Mouse (Mus musculus) thymus, adult 2 months (tissue): ENCODE data around the gene Abl2. TPM values are rescaled to one million over a fixed set of nuclear protein-coding genes. Genes with fewer than 3 reads are reported as not detected.

Experiments used
- DNase-seq: peaks from one replicate; pipeline ENCODE4 v3.0.0; 2021
- H3K27ac ChIP-seq: fragments of 200-500 bp; 2 replicates; pipeline ENCODE4 v1.5.1; 2012; ENCODE audit warnings: low read length, control low read depth; ENCODE audit not compliant: control insufficient read depth, insufficient read depth
- H3K27me3 ChIP-seq: fragments of 200-500 bp; 2 replicates; pipeline ENCODE4 v1.6.1; 2012; ENCODE audit warnings: mild to moderate bottlenecking, low read length, moderate library complexity, mixed read lengths; ENCODE audit not compliant: control insufficient read depth, insufficient read depth
- H3K36me3 ChIP-seq: fragments of 200-500 bp; 2 replicates; pipeline ENCODE4 v1.6.1; 2012; ENCODE audit warnings: mild to moderate bottlenecking, low read length, moderate library complexity; ENCODE audit not compliant: control insufficient read depth, insufficient read depth
- H3K4me1 ChIP-seq: fragments of 200-500 bp; replicated peaks from 2 replicates; pipeline ENCODE4 v1.6.1; 2012; ENCODE audit warnings: low read length; ENCODE audit not compliant: control insufficient read depth, insufficient read depth
- H3K4me3 ChIP-seq: fragments of 200-500 bp; 2 replicates; pipeline ENCODE4 v1.5.1; 2012; ENCODE audit warnings: mild to moderate bottlenecking, low read length, control low read depth, moderate library complexity; ENCODE audit not compliant: control insufficient read depth, insufficient read depth
- CTCF ChIP-seq: fragments of 200-500 bp; IDR thresholded peaks from 2 replicates; pipeline ENCODE4 v1.5.1; 2012; ENCODE audit warnings: mild to moderate bottlenecking, control low read depth, low read length, moderate library complexity, borderline replicate concordance; ENCODE audit not compliant: control insufficient read depth, poor library complexity, insufficient read depth; ENCODE audit errors: extremely low read depth
- POLR2A ChIP-seq: fragments of 200-500 bp; IDR thresholded peaks from 2 replicates; pipeline ENCODE4 v1.6.1; 2012; ENCODE audit warnings: mild to moderate bottlenecking, low read length, control low read depth, moderate library complexity; ENCODE audit not compliant: control insufficient read depth, poor library complexity, insufficient read depth; ENCODE audit errors: extremely low read depth
- WGBS: fragments of 180-500 bp; shearing (Covaris S2); methylation state at CpG from one replicate; pipeline ENCODE4 v1.1.7; 2018; 5-methylcytosine and 5-hydroxymethylcytosine counted together
- polyA plus RNA-seq: library from polyadenylated mRNA; depleted of rRNA; stranded (reverse); fragments of >200 nt; gene quantifications from 2 replicates; pipeline ENCODE4 v1.2.3, GENCODE M21; 2012

Gene Abl2
- polyA plus RNA-seq, 1 experiment, result 18.7 TPM

GRCm38 (mm10) chr1:156615381-156616133 lies 57.0 kb downstream of the Abl2 start:
- H3K27ac ChIP-seq, result peak overlapping the region; percentile 65

GRCm38 (mm10) chr1:156616989-156617598 lies 58.5 kb downstream of the Abl2 start:
- 21% methylated on average over 12 of the region's 12 CpGs for WGBS
- Histone ChIP-seq H3K4me1 (peaks cover 32% of the 10 kb centered on the region), H3K4me3 (no peak overlapping the region), H3K27ac (no peak overlapping the region), H3K36me3 (no peaks in the 10 kb centered on the region), H3K27me3 (no peaks in the 10 kb centered on the region)
- no peak for DNase-seq
- no peak for TF ChIP-seq CTCF
- no peak for TF ChIP-seq POLR2A

More at GRCm38 (mm10) chr1:156615381-156616133, 57.0 kb downstream of the Abl2 start:
- Histone ChIP-seq H3K4me3 (peak overlapping the region; percentile 37), H3K27me3 (no peaks in the 10 kb centered on the region), H3K36me3 (no peaks in the 10 kb centered on the region), H3K4me1 (peaks cover 31% of the 10 kb centered on the region)
- TF ChIP-seq POLR2A (no peak), CTCF (no peak)
- DNase-seq, result peak; percentile 76
- 2% methylated on average over 13 of the region's 13 CpGs for WGBS

GRCm38 (mm10) chr1:156617811-156618210 lies 59.2 kb downstream of the Abl2 start:
- Histone ChIP-seq H3K27me3 (no peaks in the 10 kb centered on the region), H3K4me3 (no peak overlapping the region), H3K4me1 (peaks cover 32% of the 10 kb centered on the region), H3K36me3 (no peaks in the 10 kb centered on the region), H3K27ac (no peak overlapping the region)
- TF ChIP-seq CTCF (no peak), POLR2A (no peak)
- no peak for DNase-seq
- WGBS, result 68% methylated on average over 4 of the region's 4 CpGs

GRCm38 (mm10) chr1:156620292-156620909 lies 61.8 kb downstream of the Abl2 start:
- H3K4me3 ChIP-seq, result no peak overlapping the region
- H3K27me3 ChIP-seq, result no peaks in the 10 kb centered on the region
- no peak for TF ChIP-seq CTCF
- TF ChIP-seq POLR2A, result no peak
- WGBS, result 75% methylated on average over 4 of the region's 4 CpGs
- 0 out of 2 replicates have a peak, but pooled peaks cover 4% of the 10 kb centered on the region for H3K36me3 ChIP-seq
- peaks cover 25% of the 10 kb centered on the region for H3K4me1 ChIP-seq
- H3K27ac ChIP-seq, result no peak overlapping the region
- DNase-seq, result no peak

- peaks cover 22% of the 10 kb centered on the region for H3K4me1 ChIP-seq
- DNase-seq, result no peak
- no peaks in the 10 kb centered on the region for H3K27me3 ChIP-seq
- 0 out of 2 replicates have a peak, but pooled peaks cover 4% of the 10 kb centered on the region for H3K36me3 ChIP-seq
- 81% methylated on average over 3 of the region's 3 CpGs for WGBS
- TF ChIP-seq POLR2A, result no peak
- TF ChIP-seq CTCF, result no peak
- H3K27ac ChIP-seq, result no peak overlapping the region
- H3K4me3 ChIP-seq, result no peak overlapping the region
Observed at GRCm38 (mm10) chr1:156620951-156621350, 62.4 kb downstream of the Abl2 start.

GRCm38 (mm10) chr1:156624231-156624630 lies 65.6 kb downstream of the Abl2 start:
- H3K4me1 ChIP-seq, result peaks cover 5% of the 10 kb centered on the region; the same call in 1 of the 2 replicates
- DNase-seq, result no peak
- TF ChIP-seq POLR2A, result no peak
- H3K36me3 ChIP-seq, result 0 out of 2 replicates have a peak, but pooled peaks cover 4% of the 10 kb centered on the region
- no peak overlapping the region for H3K27ac ChIP-seq
- 62% methylated on average over 1 of the region's 1 CpGs for WGBS
- no peak overlapping the region for H3K4me3 ChIP-seq
- no peaks in the 10 kb centered on the region for H3K27me3 ChIP-seq

- TF ChIP-seq POLR2A (no peak), CTCF (no peak)
- Histone ChIP-seq H3K4me3 (no peak overlapping the region), H3K4me1 (no peaks in the 10 kb centered on the region), H3K36me3 (peaks cover 22% of the 10 kb centered on the region), H3K27ac (no peak overlapping the region), H3K27me3 (no peaks in the 10 kb centered on the region)
- no peak for DNase-seq
- 88% methylated on average over 4 of the region's 4 CpGs for WGBS
Observed at GRCm38 (mm10) chr1:156626729-156627128, 68.1 kb downstream of the Abl2 start.
